Mouse (Mus musculus) megakaryocyte-erythroid progenitor cell, adult 5-6 weeks (primary cell): ENCODE data around the gene Ssb. TPM values are rescaled to one million over a fixed set of nuclear protein-coding genes. Genes with fewer than 3 reads are reported as not detected.

Source experiments
- total RNA-seq, 2 experiments: library from RNA; stranded (forward) in 1 of 2; stranded (reverse) in 1 of 2; fragments of 200-1000, 215-1000 nt in 1 of 2; fragments of >200 nt in 1 of 2; fragmentation: Nextera tagmentation in 1 of 2; gene quantifications; 2 replicates each; pipeline ENCODE4 v1.2.3; 2014 to 2017

The Ssb gene
- total RNA-seq, 2 experiments from 2014 or later = 394 to 771 TPM

Other genes with a start within 250 kb of the Ssb start
- gene Bbs5, start 214.4 kb upstream of the Ssb start, total RNA-seq (2014; fragmentation: Nextera tagmentation) = 1.4 and 4.1 TPM in 2 replicates
- 1.6 and 8.2 TPM in 2 replicates for gene Bbs5, start 214.4 kb upstream of the Ssb start, total RNA-seq (2017)
- not detected in 2 replicates for gene Klhl41, start 191.4 kb upstream of the Ssb start, total RNA-seq (2014; fragmentation: Nextera tagmentation)
- gene Klhl41, start 191.4 kb upstream of the Ssb start, total RNA-seq (2017) = not detected in 2 replicates
- gene Fastkd1, start 148.0 kb upstream of the Ssb start, total RNA-seq (2014; fragmentation: Nextera tagmentation) = 21.4 and 25.6 TPM in 2 replicates
- gene Fastkd1, start 148.0 kb upstream of the Ssb start, total RNA-seq (2017) = 12.6 and 18.4 TPM in 2 replicates
- 73.4 and 94.4 TPM in 2 replicates for gene Ppig, start 139.0 kb upstream of the Ssb start, total RNA-seq (2014; fragmentation: Nextera tagmentation)
- gene Ppig, start 139.0 kb upstream of the Ssb start, total RNA-seq (2017) = 72.8 and 124 TPM in 2 replicates
- 0.89 and 3.2 TPM in 2 replicates for gene Ccdc173, start 72.0 kb upstream of the Ssb start, total RNA-seq (2014; fragmentation: Nextera tagmentation)
- gene Ccdc173, start 72.0 kb upstream of the Ssb start, total RNA-seq (2017) = 1.0 and 1.1 TPM in 2 replicates
- 21.3 and 26.7 TPM in 2 replicates for gene Phospho2, start 71.9 kb upstream of the Ssb start, total RNA-seq (2014; fragmentation: Nextera tagmentation)
- 28.5 and 31.2 TPM in 2 replicates for gene Phospho2, start 71.9 kb upstream of the Ssb start, total RNA-seq (2017)
- 25.4 and 31.5 TPM in 2 replicates for gene Klhl23, start 39.6 kb upstream of the Ssb start, total RNA-seq (2014; fragmentation: Nextera tagmentation)
- gene Klhl23, start 39.6 kb upstream of the Ssb start, total RNA-seq (2017) = 35.8 and 41.7 TPM in 2 replicates
- 27.3 and 60.1 TPM in 2 replicates for gene Mettl5, start 24.1 kb downstream of the Ssb start, total RNA-seq (2014; fragmentation: Nextera tagmentation)
- 43.5 and 86.1 TPM in 2 replicates for gene Mettl5, start 24.1 kb downstream of the Ssb start, total RNA-seq (2017)
- 31.5 and 37.1 TPM in 2 replicates for gene Ubr3, start 35.7 kb downstream of the Ssb start, total RNA-seq (2014; fragmentation: Nextera tagmentation)
- 39.3 and 67.1 TPM in 2 replicates for gene Ubr3, start 35.7 kb downstream of the Ssb start, total RNA-seq (2017)
- gene Myo3b, start 177.6 kb downstream of the Ssb start, total RNA-seq (2014; fragmentation: Nextera tagmentation) = not detected in 2 replicates
- gene Myo3b, start 177.6 kb downstream of the Ssb start, total RNA-seq (2017) = not detected in 2 replicates